Mouse (Mus musculus): ENCODE results near the gene Pln. TPM values are rescaled to one million over a fixed set of nuclear protein-coding genes. Genes with fewer than 3 reads are reported as not detected.

Pln gene
- 0.96 and 1.9 TPM in 2 replicates for polyA plus RNA-seq (2014; fragmentation: Nextera tagmentation; extraction: Ambion mirVana)

GRCm38 (mm10) chr10:53337162-53337923, at the start of gene Pln:
Gene Pln, plus strand, starts transcription at chr10:53337667.
- DNase-seq (ENCODE audit: low spot score) (no peak), ATAC-seq (replicated peaks; ENCODE audit: low FRiP score) (no peak)
- Histone ChIP-seq H3K36me3 (ENCODE audit: control insufficient read depth, insufficient read depth, low read length) (no peaks in the 10 kb centered on the region), H3K9me3 (ENCODE audit: control insufficient read depth, low read length) (no peaks in the 10 kb centered on the region), H3K27me3 (ENCODE audit: control insufficient read depth, insufficient read depth, low read length) (no peaks in the 10 kb centered on the region), H3K27ac (ENCODE audit: low read depth, low read length) (no peak within 1 kb of the TSS), H3K4me2 (ENCODE audit: low read depth, low read length, severe bottlenecking) (no peak within 1 kb of the TSS), H3K9ac (ENCODE audit: low read length) (no peak within 1 kb of the TSS), H3K4me3 (ENCODE audit: low read depth, low read length) (no peak within 1 kb of the TSS), H3K4me1 (replicated peaks; ENCODE audit: control insufficient read depth, insufficient read depth, low read length) (no peaks in the 10 kb centered on the region)
- 85% methylated on average over 6 of the region's 6 CpGs for WGBS

GRCm38 (mm10) chr10:53305867-53306266, 31.6 kb upstream of the Pln start:
- ATAC-seq (replicated peaks; ENCODE audit: low FRiP score) (no peak), DNase-seq (ENCODE audit: low spot score) (no peak)
- Histone ChIP-seq H3K36me3 (ENCODE audit: control insufficient read depth, insufficient read depth, low read length) (no peaks in the 10 kb centered on the region), H3K27me3 (ENCODE audit: control insufficient read depth, insufficient read depth, low read length) (no peaks in the 10 kb centered on the region), H3K9me3 (ENCODE audit: control insufficient read depth, low read length) (no peaks in the 10 kb centered on the region), H3K27ac (ENCODE audit: low read depth, low read length) (no peak overlapping the region), H3K4me1 (replicated peaks; ENCODE audit: control insufficient read depth, insufficient read depth, low read length) (no peaks in the 10 kb centered on the region), H3K4me2 (ENCODE audit: low read depth, low read length, severe bottlenecking) (no peak overlapping the region), H3K4me3 (ENCODE audit: low read depth, low read length) (no peak overlapping the region), H3K9ac (ENCODE audit: low read length) (no peak overlapping the region)
- WGBS = 38% methylated on average over 3 of the region's 3 CpGs

- Histone ChIP-seq H3K27ac (ENCODE audit: low read depth, low read length) (no peak overlapping the region), H3K27me3 (ENCODE audit: control insufficient read depth, insufficient read depth, low read length) (no peaks in the 10 kb centered on the region), H3K9me3 (ENCODE audit: control insufficient read depth, low read length) (no peaks in the 10 kb centered on the region), H3K4me3 (ENCODE audit: low read depth, low read length) (no peak overlapping the region), H3K9ac (ENCODE audit: low read length) (no peak overlapping the region), H3K4me2 (ENCODE audit: low read depth, low read length, severe bottlenecking) (no peak overlapping the region), H3K4me1 (replicated peaks; ENCODE audit: control insufficient read depth, insufficient read depth, low read length) (no peaks in the 10 kb centered on the region), H3K36me3 (ENCODE audit: control insufficient read depth, insufficient read depth, low read length) (no peaks in the 10 kb centered on the region)
- 95% methylated on average over 3 of the region's 3 CpGs for WGBS
- DNase-seq (ENCODE audit: low spot score) (no peak), ATAC-seq (replicated peaks; ENCODE audit: low FRiP score) (no peak)
Observed at GRCm38 (mm10) chr10:53306674-53307073, 30.8 kb upstream of the Pln start.

GRCm38 (mm10) chr10:53323367-53323766, 14.1 kb upstream of the Pln start:
- H3K4me3 ChIP-seq (ENCODE audit: low read depth, low read length) = no peak overlapping the region
- ATAC-seq (replicated peaks; ENCODE audit: low FRiP score) (no peak), DNase-seq (ENCODE audit: low spot score) (no peak)
- no peaks in the 10 kb centered on the region for H3K4me1 ChIP-seq (replicated peaks; ENCODE audit: control insufficient read depth, insufficient read depth, low read length)
- no peak overlapping the region for H3K27ac ChIP-seq (ENCODE audit: low read depth, low read length)
- no peak overlapping the region for H3K9ac ChIP-seq (ENCODE audit: low read length)
- H3K9me3 ChIP-seq (ENCODE audit: control insufficient read depth, low read length) = no peaks in the 10 kb centered on the region
- no peaks in the 10 kb centered on the region for H3K27me3 ChIP-seq (ENCODE audit: control insufficient read depth, insufficient read depth, low read length)
- H3K36me3 ChIP-seq (ENCODE audit: control insufficient read depth, insufficient read depth, low read length) = no peaks in the 10 kb centered on the region
- no peak overlapping the region for H3K4me2 ChIP-seq (ENCODE audit: low read depth, low read length, severe bottlenecking)

GRCm38 (mm10) chr10:53324663-53325062, 12.8 kb upstream of the Pln start:
- Histone ChIP-seq H3K27ac (ENCODE audit: low read depth, low read length) (no peak overlapping the region), H3K9me3 (ENCODE audit: control insufficient read depth, low read length) (no peaks in the 10 kb centered on the region), H3K4me3 (ENCODE audit: low read depth, low read length) (no peak overlapping the region), H3K4me1 (replicated peaks; ENCODE audit: control insufficient read depth, insufficient read depth, low read length) (no peaks in the 10 kb centered on the region), H3K9ac (ENCODE audit: low read length) (no peak overlapping the region), H3K27me3 (ENCODE audit: control insufficient read depth, insufficient read depth, low read length) (no peaks in the 10 kb centered on the region), H3K36me3 (ENCODE audit: control insufficient read depth, insufficient read depth, low read length) (no peaks in the 10 kb centered on the region), H3K4me2 (ENCODE audit: low read depth, low read length, severe bottlenecking) (no peak overlapping the region)
- no peak for ATAC-seq (replicated peaks; ENCODE audit: low FRiP score)
- no peak for DNase-seq (ENCODE audit: low spot score)
- WGBS = 83% methylated on average over 1 of the region's 1 CpGs

GRCm38 (mm10) chr10:53326367-53326766, 11.1 kb upstream of the Pln start:
- H3K4me1 ChIP-seq (replicated peaks; ENCODE audit: control insufficient read depth, insufficient read depth, low read length) = no peaks in the 10 kb centered on the region
- DNase-seq (ENCODE audit: low spot score) (no peak), ATAC-seq (replicated peaks; ENCODE audit: low FRiP score) (no peak)
- H3K4me2 ChIP-seq (ENCODE audit: low read depth, low read length, severe bottlenecking) = no peak overlapping the region
- H3K36me3 ChIP-seq (ENCODE audit: control insufficient read depth, insufficient read depth, low read length) = no peaks in the 10 kb centered on the region
- H3K27ac ChIP-seq (ENCODE audit: low read depth, low read length) = no peak overlapping the region
- H3K4me3 ChIP-seq (ENCODE audit: low read depth, low read length) = no peak overlapping the region
- H3K9ac ChIP-seq (ENCODE audit: low read length) = no peak overlapping the region
- H3K9me3 ChIP-seq (ENCODE audit: control insufficient read depth, low read length) = no peaks in the 10 kb centered on the region
- H3K27me3 ChIP-seq (ENCODE audit: control insufficient read depth, insufficient read depth, low read length) = no peaks in the 10 kb centered on the region

GRCm38 (mm10) chr10:53329257-53329656, 8.2 kb upstream of the Pln start:
- 92% methylated on average over 3 of the region's 3 CpGs for WGBS
- H3K4me2 ChIP-seq (ENCODE audit: low read depth, low read length, severe bottlenecking) = no peak overlapping the region
- H3K9me3 ChIP-seq (ENCODE audit: control insufficient read depth, low read length) = no peaks in the 10 kb centered on the region
- H3K9ac ChIP-seq (ENCODE audit: low read length) = no peak overlapping the region
- DNase-seq (ENCODE audit: low spot score) (no peak), ATAC-seq (replicated peaks; ENCODE audit: low FRiP score) (no peak)
- no peaks in the 10 kb centered on the region for H3K36me3 ChIP-seq (ENCODE audit: control insufficient read depth, insufficient read depth, low read length)
- H3K4me1 ChIP-seq (replicated peaks; ENCODE audit: control insufficient read depth, insufficient read depth, low read length) = no peaks in the 10 kb centered on the region
- H3K4me3 ChIP-seq (ENCODE audit: low read depth, low read length) = no peak overlapping the region
- H3K27ac ChIP-seq (ENCODE audit: low read depth, low read length) = no peak overlapping the region
- no peaks in the 10 kb centered on the region for H3K27me3 ChIP-seq (ENCODE audit: control insufficient read depth, insufficient read depth, low read length)

GRCm38 (mm10) chr10:53332752-53333151, 4.7 kb upstream of the Pln start:
- H3K4me3 ChIP-seq (ENCODE audit: low read depth, low read length) = no peak overlapping the region
- H3K9me3 ChIP-seq (ENCODE audit: control insufficient read depth, low read length) = no peaks in the 10 kb centered on the region
- no peaks in the 10 kb centered on the region for H3K27me3 ChIP-seq (ENCODE audit: control insufficient read depth, insufficient read depth, low read length)
- H3K9ac ChIP-seq (ENCODE audit: low read length) = no peak overlapping the region
- DNase-seq (ENCODE audit: low spot score) (no peak), ATAC-seq (replicated peaks; ENCODE audit: low FRiP score) (no peak)
- H3K4me1 ChIP-seq (replicated peaks; ENCODE audit: control insufficient read depth, insufficient read depth, low read length) = no peaks in the 10 kb centered on the region
- 84% methylated on average over 2 of the region's 2 CpGs for WGBS
- H3K27ac ChIP-seq (ENCODE audit: low read depth, low read length) = no peak overlapping the region
- H3K36me3 ChIP-seq (ENCODE audit: control insufficient read depth, insufficient read depth, low read length) = no peaks in the 10 kb centered on the region
- H3K4me2 ChIP-seq (ENCODE audit: low read depth, low read length, severe bottlenecking) = no peak overlapping the region

GRCm38 (mm10) chr10:53335266-53335665, 2.2 kb upstream of the Pln start:
- Histone ChIP-seq H3K4me1 (replicated peaks; ENCODE audit: control insufficient read depth, insufficient read depth, low read length) (no peaks in the 10 kb centered on the region), H3K9me3 (ENCODE audit: control insufficient read depth, low read length) (no peaks in the 10 kb centered on the region), H3K36me3 (ENCODE audit: control insufficient read depth, insufficient read depth, low read length) (no peaks in the 10 kb centered on the region), H3K4me2 (ENCODE audit: low read depth, low read length, severe bottlenecking) (no peak overlapping the region), H3K27me3 (ENCODE audit: control insufficient read depth, insufficient read depth, low read length) (no peaks in the 10 kb centered on the region), H3K27ac (ENCODE audit: low read depth, low read length) (no peak overlapping the region), H3K4me3 (ENCODE audit: low read depth, low read length) (no peak overlapping the region), H3K9ac (ENCODE audit: low read length) (no peak overlapping the region)
- DNase-seq (ENCODE audit: low spot score) = no peak
- WGBS = 83% methylated on average over 2 of the region's 2 CpGs
- ATAC-seq (replicated peaks; ENCODE audit: low FRiP score) = no peak

Data from forebrain, embryonic 11.5 days (tissue).